Mouse (Mus musculus) brain, embryonic 14.5 days (tissue): ENCODE measurements around the gene Epb41. TPM values are rescaled to one million over a fixed set of nuclear protein-coding genes. Genes with fewer than 3 reads are reported as not detected.

Experiments used
- DNase-seq: peaks from one replicate; pipeline ENCODE4 v3.0.0-alpha.2; 2011; ENCODE audit warnings: low read depth
- CTCF ChIP-seq: fragments of 200-500 bp; IDR thresholded peaks from 2 replicates; pipeline ENCODE4 v1.5.1; 2012; ENCODE audit warnings: inconsistent platforms, mild to moderate bottlenecking, moderate library complexity, borderline replicate concordance; ENCODE audit not compliant: insufficient read depth, insufficient read length; ENCODE audit errors: extremely low read depth
- POLR2A ChIP-seq: fragments of 200-500 bp; IDR thresholded peaks from 2 replicates; pipeline ENCODE4 v1.6.1; 2012; ENCODE audit warnings: mild to moderate bottlenecking, inconsistent platforms, borderline replicate concordance; ENCODE audit not compliant: poor library complexity, insufficient read depth, insufficient read length, severe bottlenecking; ENCODE audit errors: extremely low read depth
- polyA plus RNA-seq: library from polyadenylated mRNA; depleted of rRNA; stranded (reverse); fragments of >200 nt; gene quantifications from 2 replicates; pipeline ENCODE4 v1.2.3, GENCODE M21; 2012

The Epb41 gene
- polyA plus RNA-seq, 1 experiment, result 111 TPM

DNA sequence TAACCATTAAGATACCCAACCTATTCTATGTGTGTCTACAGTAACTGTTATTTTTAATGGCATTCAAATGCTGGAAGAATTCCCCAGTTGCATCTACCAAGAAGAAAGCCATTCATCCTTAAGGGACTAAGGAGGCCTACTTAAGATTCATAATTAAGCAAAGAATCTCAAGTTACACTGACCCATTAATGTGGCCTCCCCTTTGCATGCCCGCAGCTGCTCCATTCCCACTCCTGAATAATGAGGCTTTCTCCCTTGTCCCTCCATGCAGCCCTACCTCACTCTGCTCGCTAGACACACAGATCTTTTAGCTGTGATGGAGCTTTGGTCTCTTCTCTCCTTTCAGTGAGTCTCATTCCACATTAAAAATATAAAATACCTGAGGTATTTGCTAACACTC lies 40.9 kb downstream of the Epb41 start:
- peak; percentile 93 for DNase-seq
- TF ChIP-seq CTCF (no peak), POLR2A (no peak)

DNA sequence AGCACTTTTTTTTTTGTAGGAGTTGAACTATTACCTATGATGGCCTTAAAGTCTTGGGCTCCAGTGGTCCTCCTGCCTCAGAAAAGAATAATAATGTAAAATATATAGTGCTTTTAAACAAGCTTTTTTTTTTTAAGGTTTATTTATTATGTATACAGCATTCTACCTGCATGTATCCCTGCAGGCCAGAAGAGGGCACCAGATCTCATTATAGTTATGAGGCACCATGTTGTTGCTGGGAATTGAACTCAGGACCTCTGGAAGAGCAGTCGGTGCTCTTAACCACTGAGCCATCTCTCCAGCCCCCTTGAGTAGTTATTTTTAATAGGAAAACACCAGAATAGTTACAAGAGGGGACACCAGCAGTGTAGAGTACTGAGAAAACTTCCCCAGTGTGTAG lies 41.9 kb downstream of the Epb41 start:
- TF ChIP-seq POLR2A (no peak), CTCF (peak; percentile 8; the same call in 1 of the 2 replicates)
- no peak for DNase-seq

DNA sequence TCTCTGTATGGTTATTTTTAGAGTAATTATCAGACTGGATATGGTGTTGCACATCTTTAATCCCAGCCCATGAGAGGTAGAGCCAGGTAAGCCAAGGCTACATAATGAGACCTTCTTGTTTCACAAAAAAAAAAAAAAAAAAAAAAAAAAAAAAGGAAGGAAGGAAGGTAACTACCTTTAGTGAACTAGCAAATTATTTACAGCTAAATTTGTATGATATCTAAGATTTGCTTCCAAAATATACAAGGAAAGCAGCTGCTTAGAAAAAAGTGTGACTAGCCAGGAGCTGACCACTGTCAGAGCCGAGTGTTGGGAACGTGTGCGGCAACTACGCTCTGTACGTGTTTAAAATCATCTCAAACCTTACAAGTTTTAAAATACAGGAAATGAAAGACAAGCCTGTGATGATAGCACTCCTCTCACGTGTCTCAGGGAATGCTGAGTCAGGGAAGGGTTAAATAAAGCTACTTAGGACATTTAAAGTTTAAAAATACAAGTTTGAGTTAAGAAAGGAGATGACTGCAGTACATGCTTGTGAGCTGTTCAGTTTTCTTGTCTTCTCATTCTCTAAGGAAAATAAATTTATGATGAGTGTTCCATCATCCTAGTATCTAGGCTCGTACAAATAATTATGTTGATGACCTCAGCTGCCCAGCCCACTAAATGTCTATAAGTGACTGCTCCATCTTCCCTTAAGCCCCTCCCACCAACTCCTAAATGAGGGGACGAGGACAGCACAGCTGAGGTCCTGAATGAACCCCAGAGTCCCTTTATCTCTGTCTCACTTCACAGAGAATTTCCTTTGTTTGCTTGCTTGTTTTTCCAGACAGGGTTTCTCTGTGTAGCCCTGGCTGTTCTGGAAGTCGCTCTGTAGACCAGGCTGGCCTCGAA lies 45.0 kb downstream of the Epb41 start:
- no peak for DNase-seq
- TF ChIP-seq POLR2A (no peak), CTCF (no peak)

DNA sequence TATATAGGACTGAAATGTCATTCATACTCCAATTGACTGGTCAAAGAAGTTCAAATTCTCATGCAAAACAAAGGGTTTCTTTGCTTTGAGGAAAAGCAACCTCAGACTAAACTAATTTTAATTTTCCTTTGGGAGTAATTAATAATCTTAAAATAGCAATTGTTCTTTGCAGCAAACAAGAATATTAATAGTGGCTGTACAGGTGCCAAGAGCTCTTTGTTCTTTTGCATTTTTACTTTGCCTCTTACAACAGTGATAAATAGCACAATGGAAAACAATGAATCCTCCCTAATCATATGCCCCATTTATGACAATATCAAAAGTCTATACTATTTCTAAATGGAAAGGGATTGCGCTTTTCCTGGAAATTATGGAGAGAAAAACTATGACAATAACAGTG lies 47.3 kb downstream of the Epb41 start:
- no peak for TF ChIP-seq POLR2A
- no peak for TF ChIP-seq CTCF
- no peak for DNase-seq

DNA sequence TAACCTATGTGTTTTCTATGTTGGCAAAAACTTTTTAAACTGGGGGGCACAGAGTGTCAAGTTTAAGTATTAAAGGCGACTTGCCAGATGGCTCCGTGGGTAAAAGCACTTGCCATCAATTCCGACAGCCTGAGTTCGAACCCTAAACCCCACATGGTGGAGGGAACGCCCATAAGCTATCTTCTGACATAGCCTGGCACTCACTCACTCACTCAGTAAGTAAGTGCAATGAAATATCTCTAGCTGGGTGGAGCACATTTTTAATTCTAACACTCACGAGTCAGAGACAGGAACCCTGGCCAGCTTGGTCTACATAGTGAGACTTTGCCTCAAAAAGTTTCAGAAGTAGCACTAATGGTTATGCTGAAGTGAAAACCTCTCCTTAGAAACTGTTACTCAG lies 48.0 kb downstream of the Epb41 start:
- TF ChIP-seq CTCF (no peak), POLR2A (no peak)
- DNase-seq, result no peak

DNA sequence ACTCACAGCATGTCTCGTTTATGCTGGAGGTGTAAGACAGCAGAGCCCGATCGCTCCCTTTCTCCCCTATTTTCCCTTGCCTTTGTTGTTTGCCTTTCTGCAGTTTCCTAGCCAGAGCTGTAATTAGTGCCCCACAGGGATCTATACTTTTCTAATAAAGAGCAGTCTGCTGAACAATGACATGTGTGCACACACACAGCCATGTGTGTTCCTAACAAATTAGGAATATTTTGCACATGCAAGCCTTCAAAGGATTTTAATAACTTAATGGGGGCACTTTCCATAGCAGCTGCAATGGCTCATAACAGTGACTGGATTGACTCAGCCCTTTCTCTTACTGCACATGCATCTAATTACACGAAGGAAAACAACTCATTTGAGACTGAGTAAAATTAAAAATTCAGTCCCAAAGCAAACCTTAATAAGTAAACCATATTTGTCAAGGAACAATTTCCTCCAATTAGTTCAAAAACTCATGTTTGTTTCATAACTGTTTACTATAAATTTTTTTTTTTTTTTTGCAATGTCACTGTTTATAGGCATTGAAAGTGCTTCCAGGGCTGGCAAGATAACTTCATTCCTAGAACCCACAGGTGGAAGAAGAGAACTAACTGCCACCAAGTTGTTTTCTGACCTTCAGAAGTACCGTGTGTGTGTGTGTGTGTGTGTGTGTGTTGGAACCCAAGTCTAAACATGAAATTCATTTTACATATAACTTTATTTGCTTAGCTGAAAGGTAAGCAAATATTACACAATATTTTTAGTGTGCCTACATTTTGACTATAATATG lies 49.2 kb downstream of the Epb41 start:
- DNase-seq, result peak; percentile 91
- TF ChIP-seq CTCF, result no peak

DNA sequence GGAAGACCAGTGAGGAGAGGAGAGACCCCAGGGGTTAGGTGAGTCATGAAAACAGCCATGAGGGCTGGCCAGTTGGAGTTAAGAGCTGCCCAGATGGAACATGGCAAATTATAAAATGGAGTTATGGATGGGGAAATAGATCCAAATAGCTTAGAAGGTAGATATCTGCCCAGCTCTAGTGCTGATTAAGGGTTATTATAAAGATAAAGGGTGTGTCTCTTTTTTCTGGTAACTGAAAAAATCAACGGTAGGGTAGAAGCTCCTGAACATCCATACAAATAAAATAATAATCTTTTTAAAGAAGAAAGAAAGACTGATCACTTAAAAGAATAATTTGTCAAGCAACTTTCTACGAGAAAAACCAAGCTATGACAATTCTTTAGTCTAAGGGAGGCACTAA lies 49.9 kb downstream of the Epb41 start:
- DNase-seq, result no peak
- no peak for TF ChIP-seq CTCF
- TF ChIP-seq POLR2A, result no peak

DNA sequence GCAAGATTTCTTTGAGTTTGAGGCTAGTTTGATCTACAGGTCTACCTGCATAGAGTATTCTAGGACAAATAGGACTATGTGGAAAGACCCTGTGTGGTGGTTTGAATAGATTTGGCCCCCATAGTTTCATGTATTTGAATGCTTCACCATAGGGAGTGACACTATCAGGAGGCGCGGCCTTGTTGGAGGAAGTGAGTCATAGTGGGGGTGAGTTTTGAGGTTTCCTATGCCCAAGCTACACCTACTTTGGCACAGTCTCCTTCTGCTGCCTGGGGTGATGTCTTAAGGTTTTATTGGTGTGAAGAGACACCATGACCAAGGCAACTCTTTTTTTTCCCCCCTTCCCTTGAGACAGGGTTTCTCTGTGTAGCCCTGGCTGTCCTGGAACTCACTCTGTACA lies 51.3 kb downstream of the Epb41 start:
- DNase-seq, result no peak
- TF ChIP-seq CTCF, result no peak
- TF ChIP-seq POLR2A, result no peak

DNA sequence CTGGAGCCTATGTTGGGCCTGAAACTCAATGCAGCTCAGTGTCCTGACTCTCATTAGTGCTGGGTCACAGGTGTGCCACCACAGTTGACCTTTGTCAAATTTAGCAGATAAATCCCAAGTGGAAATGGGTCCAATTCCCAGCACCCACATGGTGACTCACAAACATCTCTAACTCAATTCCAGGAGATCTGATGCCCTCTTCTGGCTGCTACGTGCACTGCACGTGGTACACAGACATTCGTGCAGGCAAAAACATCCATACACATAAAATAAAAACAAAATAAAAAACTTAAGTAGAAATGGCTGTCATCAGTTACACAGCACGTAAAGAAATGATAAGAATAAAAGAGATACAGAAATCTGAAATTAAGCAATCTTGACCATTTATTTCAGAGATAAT lies 52.5 kb downstream of the Epb41 start:
- TF ChIP-seq POLR2A (no peak), CTCF (peak; percentile 33; the same call in 1 of the 2 replicates)
- DNase-seq, result no peak

DNA sequence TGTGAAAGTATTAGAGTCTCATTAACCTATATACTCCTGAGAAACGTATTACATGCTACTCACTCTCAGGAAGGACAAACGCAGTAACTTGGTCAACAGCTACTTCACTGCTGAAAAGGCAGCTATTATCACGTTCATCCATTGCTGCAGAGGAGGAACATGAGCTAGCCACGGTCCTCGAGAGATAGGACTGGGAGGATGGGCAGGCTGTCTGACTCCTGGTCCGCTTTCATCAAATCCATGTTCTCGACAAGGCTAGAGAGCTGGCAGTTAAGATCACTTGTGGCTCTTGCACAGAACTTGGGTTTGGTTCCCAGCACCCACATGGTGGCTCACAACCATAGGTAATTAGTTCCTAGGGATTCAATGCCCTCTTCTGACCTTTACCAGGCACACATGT lies 53.2 kb downstream of the Epb41 start:
- DNase-seq, result no peak
- no peak for TF ChIP-seq POLR2A
- TF ChIP-seq CTCF, result no peak

DNA sequence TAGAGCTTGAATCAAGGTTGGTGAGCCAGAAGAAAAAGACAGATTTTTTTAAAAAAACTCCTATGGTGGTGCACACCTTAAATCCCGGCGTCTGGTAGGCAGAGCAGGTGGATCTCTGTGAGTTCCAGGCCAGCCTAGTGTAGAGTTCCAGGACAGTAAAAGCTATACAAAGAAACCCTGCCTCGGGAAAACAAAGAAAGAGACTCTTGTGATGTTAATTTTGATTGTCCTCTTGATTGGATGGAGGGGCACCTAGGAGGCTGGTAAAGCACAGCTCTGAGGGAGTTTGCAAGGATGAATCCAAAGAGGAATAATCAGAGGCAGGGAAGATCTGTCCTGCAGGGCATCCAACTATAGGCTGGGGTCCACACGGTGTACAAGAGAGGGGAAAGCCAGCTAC lies 56.6 kb downstream of the Epb41 start:
- DNase-seq, result no peak
- TF ChIP-seq CTCF (no peak), POLR2A (no peak)

DNA sequence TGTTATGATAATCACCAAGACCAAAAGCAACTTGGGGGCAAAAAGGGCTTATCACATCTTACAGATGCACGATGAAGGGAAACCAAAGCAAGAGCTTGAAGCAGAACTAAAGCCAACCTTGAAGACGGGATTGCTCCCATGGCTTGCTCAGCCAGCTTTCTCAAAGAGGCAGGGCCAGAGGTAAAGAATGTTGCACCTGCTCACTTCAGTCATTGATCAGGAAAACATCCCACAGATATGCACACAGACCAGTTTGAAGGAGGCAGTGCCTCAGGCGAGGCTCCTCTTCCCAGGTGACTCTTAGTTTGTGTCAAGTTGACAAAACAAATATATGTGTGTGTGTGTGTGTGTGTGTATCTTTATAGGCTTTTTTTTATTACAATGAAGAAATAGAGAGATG lies 59.7 kb downstream of the Epb41 start:
- no peak for TF ChIP-seq POLR2A
- DNase-seq, result no peak

DNA sequence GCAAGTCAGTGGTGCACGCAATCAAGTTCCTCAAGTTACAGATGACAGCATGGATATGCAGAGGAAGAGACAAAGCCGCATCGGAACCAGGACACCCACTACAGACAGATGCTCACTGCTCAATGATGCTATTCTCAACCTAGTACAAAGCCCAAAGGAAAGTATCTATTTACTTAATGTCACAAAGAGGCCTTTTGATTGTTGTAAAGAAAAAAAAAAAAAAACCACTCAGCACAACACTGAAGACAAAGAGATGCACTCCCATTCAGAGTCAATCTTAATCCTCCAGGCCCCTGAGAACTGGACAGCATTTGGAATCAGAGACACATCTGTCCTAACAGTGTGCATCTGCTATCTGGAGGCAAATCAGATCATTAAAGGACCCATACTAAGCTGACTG lies 63.5 kb downstream of the Epb41 start:
- DNase-seq, result peak; percentile 50
- TF ChIP-seq POLR2A (no peak), CTCF (no peak)
